Mouse (Mus musculus) heart, embryonic 15.5 days (tissue): ENCODE data around the gene Ccr4. TPM values are rescaled to one million over a fixed set of nuclear protein-coding genes. Genes with fewer than 3 reads are reported as not detected.
A peak's percentile ranks its signal among the peaks of the same experiment; 100 is the strongest.

Experiments
- ATAC-seq: fragments of 200-750 bp; cut with Nextera tagmentation; replicated peaks from 2 replicates; pipeline ENCODE4 v1.8.0; 2017; ENCODE audit warnings: low read depth, moderate TSS enrichment; ENCODE audit not compliant: insufficient number of reproducible peaks, insufficient read depth, low FRiP score
- H3K27ac ChIP-seq: fragments of 300-500 bp; sonication (generic); 2 replicates; pipeline ENCODE4 v1.5.1; 2015; ENCODE audit warnings: mild to moderate bottlenecking, inconsistent platforms
- H3K27me3 ChIP-seq: fragments of 300-500 bp; sonication (generic); 2 replicates; pipeline ENCODE4 v1.6.1; 2015; ENCODE audit warnings: inconsistent platforms
- H3K36me3 ChIP-seq: fragments of 300-500 bp; sonication (generic); 2 replicates; pipeline ENCODE4 v1.6.1; 2015; ENCODE audit warnings: mild to moderate bottlenecking, inconsistent platforms
- H3K4me1 ChIP-seq: fragments of 300-500 bp; sonication (generic); replicated peaks from 2 replicates; pipeline ENCODE4 v1.6.1; 2015; ENCODE audit warnings: inconsistent platforms
- H3K4me2 ChIP-seq: fragments of 300-500 bp; sonication (generic); 2 replicates; pipeline ENCODE4 v1.6.1; 2015; ENCODE audit warnings: inconsistent platforms, mild to moderate bottlenecking, moderate library complexity
- H3K4me3 ChIP-seq: fragments of 300-500 bp; sonication (generic); 2 replicates; pipeline ENCODE4 v1.5.1; 2015; ENCODE audit warnings: mild to moderate bottlenecking, inconsistent platforms
- H3K9ac ChIP-seq: fragments of 300-500 bp; sonication (generic); 2 replicates; pipeline ENCODE4 v1.6.1; 2015; ENCODE audit warnings: mild to moderate bottlenecking, inconsistent platforms
- H3K9me3 ChIP-seq: fragments of 300-500 bp; sonication (generic); replicated peaks from 2 replicates; pipeline ENCODE4 v1.6.1; 2016; ENCODE audit warnings: inconsistent platforms
- WGBS: fragments of 180-500 bp; shearing (Covaris S2); methylation state at CpG from one replicate; pipeline ENCODE4 v1.1.7; 2015; ENCODE audit warnings: mixed read lengths; 5-methylcytosine and 5-hydroxymethylcytosine counted together
- polyA plus RNA-seq: library from polyadenylated mRNA; unstranded; fragments of >200 nt; fragmentation: Nextera tagmentation; extraction: Ambion mirVana; gene quantifications from 2 replicates; pipeline ENCODE4 v1.2.1, GENCODE M21; 2015

Ccr4 gene
- 0.57 TPM in 1 of 2 replicates, not detected in the other for polyA plus RNA-seq

GRCm38 (mm10) chr9:114504816-114505215, at the start of gene Ccr4:
Gene Ccr4, minus strand, starts transcription at chr9:114504916.
- H3K27ac ChIP-seq = no peak within 1 kb of the TSS
- no peaks in the 10 kb centered on the region for H3K4me1 ChIP-seq
- no peaks in the 10 kb centered on the region for H3K36me3 ChIP-seq
- H3K4me2 ChIP-seq = no peak within 1 kb of the TSS
- H3K9ac ChIP-seq = no peak within 1 kb of the TSS
- H3K9me3 ChIP-seq = no peaks in the 10 kb centered on the region
- ATAC-seq = no peak
- WGBS = 83% methylated on average over 9 of the region's 9 CpGs
- H3K27me3 ChIP-seq = peaks cover 1% of the 10 kb centered on the region; the same call in 1 of the 2 replicates
- H3K4me3 ChIP-seq = no peak within 1 kb of the TSS

DNA sequence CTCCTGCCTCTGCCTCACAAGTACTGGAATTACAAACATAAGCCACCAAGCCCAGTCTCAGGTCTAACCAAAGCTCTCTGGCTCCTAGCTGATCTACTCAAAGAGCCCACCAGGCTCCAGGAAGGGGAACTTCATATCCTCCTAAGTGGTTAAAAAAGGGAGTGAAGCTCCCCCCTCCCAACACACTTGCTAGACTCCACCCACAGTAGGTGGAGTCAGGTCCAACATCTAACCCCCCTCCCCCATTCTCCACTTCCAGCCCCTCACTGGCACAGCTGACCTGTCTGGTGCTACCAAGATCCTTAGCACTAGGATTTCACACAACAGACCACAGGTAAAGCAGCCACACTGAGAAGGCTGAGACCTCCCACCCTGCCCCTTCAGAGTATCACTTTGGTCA, 49.1 kb upstream of the Ccr4 start:
- no peak for ATAC-seq

GRCm38 (mm10) chr9:114550033-114550432, 45.3 kb upstream of the Ccr4 start:
- WGBS = 26% methylated on average over 6 of the region's 6 CpGs
- H3K36me3 ChIP-seq = no peaks in the 10 kb centered on the region
- no peak for ATAC-seq
- no peak overlapping the region for H3K4me2 ChIP-seq
- no peak overlapping the region for H3K27ac ChIP-seq
- H3K27me3 ChIP-seq = no peaks in the 10 kb centered on the region
- H3K4me3 ChIP-seq = no peak overlapping the region
- peaks cover 9% of the 10 kb centered on the region; the same call in 1 of the 2 replicates for H3K4me1 ChIP-seq
- H3K9ac ChIP-seq = no peak overlapping the region
- H3K9me3 ChIP-seq = no peaks in the 10 kb centered on the region

More for the DNA sequence above, 49.1 kb upstream of the Ccr4 start:
- Histone ChIP-seq H3K4me1 (peaks cover 9% of the 10 kb centered on the region; the same call in 1 of the 2 replicates), H3K27me3 (peaks cover 12% of the 10 kb centered on the region), H3K27ac (no peak overlapping the region), H3K4me2 (no peak overlapping the region), H3K9ac (no peak overlapping the region), H3K36me3 (no peaks in the 10 kb centered on the region), H3K4me3 (no peak overlapping the region), H3K9me3 (no peaks in the 10 kb centered on the region)

DNA sequence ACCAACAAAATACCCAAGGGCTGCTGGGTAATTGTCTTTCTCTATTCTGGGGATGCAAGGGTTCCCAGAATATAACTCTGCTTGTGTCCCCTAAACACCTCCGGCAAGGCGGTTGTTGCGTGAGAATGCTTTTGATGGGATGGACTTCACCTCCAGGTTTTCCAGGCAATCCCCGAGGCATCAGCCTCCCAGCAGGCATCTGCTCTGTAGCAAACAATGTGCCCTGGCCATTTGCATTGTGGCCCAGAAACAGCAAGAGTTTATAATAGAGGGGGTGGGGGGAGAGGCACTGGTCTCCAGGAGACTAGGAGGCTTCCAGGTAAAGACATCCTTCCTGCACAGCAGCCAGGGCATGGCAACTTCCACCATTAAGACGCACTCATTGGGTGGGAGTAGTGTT, 44.4 kb upstream of the Ccr4 start:
- Histone ChIP-seq H3K27me3 (no peaks in the 10 kb centered on the region), H3K4me3 (no peak overlapping the region), H3K4me1 (peaks cover 11% of the 10 kb centered on the region; the same call in 1 of the 2 replicates), H3K36me3 (no peaks in the 10 kb centered on the region), H3K27ac (no peak overlapping the region), H3K4me2 (no peak overlapping the region), H3K9ac (no peak overlapping the region), H3K9me3 (no peaks in the 10 kb centered on the region)
- 57% methylated on average over 5 of the region's 5 CpGs for WGBS
- ATAC-seq = no peak

DNA sequence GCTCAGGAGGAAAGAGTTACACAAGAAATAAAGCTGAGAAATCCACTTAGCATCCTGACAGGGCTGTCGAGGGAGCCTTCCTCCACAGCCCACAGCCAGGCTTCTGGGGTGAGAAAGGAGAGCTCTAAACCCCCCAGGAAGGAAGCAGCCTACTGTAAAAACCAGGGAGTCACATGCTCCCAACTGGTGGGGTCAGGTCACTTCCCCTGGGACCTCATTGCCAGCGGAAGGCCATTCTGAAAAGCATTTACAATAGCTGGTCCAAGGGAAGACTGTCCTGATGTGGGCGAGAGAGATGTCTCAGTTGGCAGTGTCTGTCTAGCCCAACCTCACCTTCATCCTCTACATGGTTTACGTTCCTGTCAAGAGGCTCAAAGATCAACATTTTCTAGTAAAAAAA, 43.8 kb upstream of the Ccr4 start:
- no peak overlapping the region for H3K27ac ChIP-seq
- no peaks in the 10 kb centered on the region for H3K27me3 ChIP-seq
- WGBS = 56% methylated on average over 4 of the region's 4 CpGs
- H3K4me3 ChIP-seq = no peak overlapping the region
- H3K36me3 ChIP-seq = no peaks in the 10 kb centered on the region
- H3K9me3 ChIP-seq = no peaks in the 10 kb centered on the region
- peaks cover 14% of the 10 kb centered on the region; the same call in 1 of the 2 replicates for H3K4me1 ChIP-seq
- no peak overlapping the region for H3K9ac ChIP-seq
- no peak overlapping the region for H3K4me2 ChIP-seq
- ATAC-seq = no peak

DNA sequence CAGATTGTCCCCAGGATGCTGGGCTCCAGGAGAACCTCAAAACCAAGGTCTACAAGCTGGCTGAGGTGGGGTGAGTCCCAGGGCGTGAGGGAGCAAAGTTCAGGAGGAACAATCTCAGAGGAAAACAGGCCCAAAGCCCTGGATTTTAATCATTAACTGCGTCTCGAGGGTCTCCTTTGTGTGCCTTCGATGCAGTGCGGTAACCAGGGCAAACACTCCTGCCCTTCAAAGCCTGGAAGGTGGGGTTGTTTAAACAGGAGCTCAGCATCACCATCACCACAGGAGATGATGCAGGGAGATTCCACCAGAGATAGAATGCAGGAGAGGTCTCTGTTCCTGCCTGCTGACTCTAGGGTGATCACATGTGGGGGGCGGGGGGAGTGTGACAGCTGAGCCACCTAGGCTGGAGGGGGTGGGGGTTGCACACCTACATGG, 42.9 kb upstream of the Ccr4 start:
- peaks cover 14% of the 10 kb centered on the region; the same call in 1 of the 2 replicates for H3K4me1 ChIP-seq
- no peaks in the 10 kb centered on the region for H3K36me3 ChIP-seq
- no peak overlapping the region for H3K9ac ChIP-seq
- H3K27me3 ChIP-seq = no peaks in the 10 kb centered on the region
- 58% methylated on average over 6 of the region's 6 CpGs for WGBS
- H3K9me3 ChIP-seq = no peaks in the 10 kb centered on the region
- H3K4me2 ChIP-seq = no peak overlapping the region
- H3K27ac ChIP-seq = no peak overlapping the region
- H3K4me3 ChIP-seq = no peak overlapping the region
- no peak for ATAC-seq

DNA sequence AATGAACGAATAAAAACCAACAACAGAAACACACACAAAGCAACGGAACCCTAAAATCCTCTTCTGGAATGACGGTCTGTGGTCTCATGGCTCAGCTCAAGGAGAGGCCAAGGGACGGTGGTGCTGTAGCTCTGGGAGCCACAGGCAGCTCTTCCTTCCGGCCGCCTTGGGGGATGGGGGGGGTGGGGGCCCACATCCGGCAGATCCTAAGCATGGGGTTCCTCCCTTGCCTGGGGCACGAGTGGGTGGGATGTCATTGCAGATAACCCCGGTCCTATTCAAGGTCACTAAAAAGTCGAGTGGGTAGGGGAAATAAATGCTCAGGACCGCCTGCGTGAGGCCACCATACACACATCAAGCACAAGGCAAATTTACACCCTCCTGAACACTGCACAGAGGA, 42.0 kb upstream of the Ccr4 start:
- H3K27me3 ChIP-seq = no peaks in the 10 kb centered on the region
- no peak overlapping the region for H3K9ac ChIP-seq
- no peak overlapping the region for H3K4me3 ChIP-seq
- H3K4me1 ChIP-seq = peaks cover 14% of the 10 kb centered on the region; the same call in 1 of the 2 replicates
- no peak overlapping the region for H3K27ac ChIP-seq
- ATAC-seq = no peak
- H3K4me2 ChIP-seq = no peak overlapping the region
- no peaks in the 10 kb centered on the region for H3K36me3 ChIP-seq
- H3K9me3 ChIP-seq = no peaks in the 10 kb centered on the region
- WGBS = 52% methylated on average over 12 of the region's 12 CpGs

- Histone ChIP-seq H3K4me1 (peaks cover 21% of the 10 kb centered on the region), H3K27ac (no peak overlapping the region), H3K27me3 (no peaks in the 10 kb centered on the region), H3K4me3 (no peak overlapping the region), H3K4me2 (no peak overlapping the region), H3K9me3 (no peaks in the 10 kb centered on the region), H3K36me3 (no peaks in the 10 kb centered on the region), H3K9ac (no peak overlapping the region)
- 38% methylated on average over 9 of the region's 9 CpGs for WGBS
- no peak for ATAC-seq
Measured at GRCm38 (mm10) chr9:114544754-114545393, 40.2 kb upstream of the Ccr4 start.

GRCm38 (mm10) chr9:114543882-114544753, 39.4 kb upstream of the Ccr4 start:
- Histone ChIP-seq H3K36me3 (no peaks in the 10 kb centered on the region), H3K9me3 (no peaks in the 10 kb centered on the region), H3K27me3 (no peaks in the 10 kb centered on the region), H3K4me1 (peaks cover 20% of the 10 kb centered on the region), H3K9ac (no peak overlapping the region), H3K4me2 (no peak overlapping the region), H3K27ac (no peak overlapping the region), H3K4me3 (no peak overlapping the region)
- no peak for ATAC-seq
- WGBS = 59% methylated on average over 17 of the region's 17 CpGs

- Histone ChIP-seq H3K36me3 (no peaks in the 10 kb centered on the region), H3K4me1 (peaks cover 29% of the 10 kb centered on the region), H3K27ac (no peak overlapping the region), H3K9me3 (no peaks in the 10 kb centered on the region), H3K9ac (no peak overlapping the region), H3K4me3 (no peak overlapping the region), H3K4me2 (no peak overlapping the region), H3K27me3 (no peaks in the 10 kb centered on the region)
- 5% methylated on average over 1 of the region's 1 CpGs for whole genome bisulfite sequencing
- peak; percentile 24; the same call in 1 of the 2 replicates for ATAC-seq
Measured at GRCm38 (mm10) chr9:114541279-114541741, 36.6 kb upstream of the Ccr4 start.

DNA sequence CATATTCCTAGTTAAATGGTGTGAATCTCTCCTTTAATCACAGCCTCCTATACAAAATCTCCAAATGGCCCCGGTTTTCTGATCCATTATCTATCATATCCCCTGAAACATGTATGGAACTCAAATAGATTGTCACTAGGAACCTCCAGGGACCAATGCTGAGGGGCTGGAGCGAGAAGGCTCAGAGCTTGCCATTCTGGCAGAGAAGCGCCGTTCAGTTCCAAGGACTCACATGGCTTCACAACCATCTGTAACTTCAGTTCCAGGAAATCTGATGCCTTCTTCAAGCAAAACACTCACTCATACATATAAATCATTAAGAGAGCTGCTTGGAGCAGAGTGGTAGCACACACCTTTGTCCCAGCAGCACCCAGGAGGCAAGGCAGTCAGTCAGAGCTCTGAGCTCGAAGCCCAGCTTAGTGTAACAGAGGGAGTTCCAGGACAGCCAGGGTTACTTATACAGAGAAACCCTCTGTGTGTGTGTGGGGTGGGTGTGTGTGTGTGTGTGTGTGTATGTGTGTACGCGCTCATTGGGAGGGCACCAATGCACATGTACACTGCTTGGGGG, 34.4 kb upstream of the Ccr4 start:
- Histone ChIP-seq H3K36me3 (no peaks in the 10 kb centered on the region), H3K4me1 (peaks cover 22% of the 10 kb centered on the region), H3K27me3 (no peaks in the 10 kb centered on the region), H3K4me2 (no peak overlapping the region), H3K9me3 (no peaks in the 10 kb centered on the region), H3K27ac (no peak overlapping the region), H3K9ac (no peak overlapping the region), H3K4me3 (no peak overlapping the region)
- no peak for ATAC-seq
- 74% methylated on average over 7 of the region's 7 CpGs for WGBS
